Mouse (Mus musculus) MEL (cell line): ENCODE data around the gene Homez. TPM values are rescaled to one million over a fixed set of nuclear protein-coding genes. Genes with fewer than 3 reads are reported as not detected.
A peak's percentile ranks its signal among the peaks of the same experiment; 100 is the strongest.

Experiments used
- DNase-seq: peaks from one replicate; pipeline ENCODE4 v3.0.0; 2011; ENCODE audit warnings: low read depth, low spot score
- H3K27ac ChIP-seq: 2 replicates; pipeline ENCODE4 v1.5.1; 2012; ENCODE audit warnings: low read depth, mild to moderate bottlenecking, control low read depth, low read length, moderate library complexity; ENCODE audit not compliant: control insufficient read depth
- H3K27me3 ChIP-seq, 2 experiments: fragments of 150-350 bp in 1 of 2; sonication (generic) in 1 of 2; 2 replicates each; pipeline ENCODE4 v1.6.1; 2012; ENCODE audit warnings: low read length in 2 of 2, mild to moderate bottlenecking in 2 of 2, improper control_type of control experiment in 1 of 2, moderate library complexity in 1 of 2; ENCODE audit not compliant: insufficient read depth in 2 of 2, control insufficient read depth in 1 of 2
- H3K36me3 ChIP-seq, 2 experiments: 2 replicates each; pipeline ENCODE4 v1.6.1; 2012 to 2014; ENCODE audit warnings: low read length in 2 of 2, improper control_type of control experiment in 1 of 2, inconsistent platforms in 1 of 2, mild to moderate bottlenecking in 1 of 2; ENCODE audit not compliant: insufficient read depth in 2 of 2, control insufficient read depth in 1 of 2
- H3K4me1 ChIP-seq, 2 experiments: fragments of 150-350 bp in 1 of 2; sonication (generic) in 1 of 2; 2 replicates each; pipeline ENCODE4 v1.6.1; 2012; ENCODE audit warnings: low read length in 2 of 2, improper control_type of control experiment in 1 of 2, mild to moderate bottlenecking in 1 of 2; ENCODE audit not compliant: insufficient read depth in 2 of 2, control insufficient read depth in 1 of 2
- H3K4me3 ChIP-seq, 2 experiments: fragments of 150-350 bp in 1 of 2; sonication (generic) in 1 of 2; 2 replicates each; pipeline ENCODE4 v1.5.1; 2012; ENCODE audit warnings: low read depth in 2 of 2, low read length in 2 of 2, mild to moderate bottlenecking in 2 of 2, moderate library complexity in 2 of 2, control low read depth in 1 of 2, improper control_type of control experiment in 1 of 2; ENCODE audit not compliant: control insufficient read depth in 1 of 2, insufficient read depth in 1 of 2
- H3K79me2 ChIP-seq: 2 replicates; pipeline ENCODE4 v1.6.1; 2012; ENCODE audit warnings: mild to moderate bottlenecking, low read length, moderate library complexity; ENCODE audit not compliant: control insufficient read depth, poor library complexity, insufficient read depth
- H3K9ac ChIP-seq: 2 replicates; pipeline ENCODE4 v1.6.1; 2012; ENCODE audit warnings: low read depth, mild to moderate bottlenecking, control low read depth, low read length, moderate library complexity; ENCODE audit not compliant: control insufficient read depth, poor library complexity, severe bottlenecking
- H3K9me3 ChIP-seq: fragments of 150-350 bp; sonication (generic); replicated peaks from 2 replicates; pipeline ENCODE4 v1.6.1; 2012; ENCODE audit warnings: mild to moderate bottlenecking, low read length, improper control_type of control experiment, moderate library complexity; ENCODE audit not compliant: insufficient read depth
- CTCF ChIP-seq, 3 experiments: IDR thresholded peaks in 2 of 3; conservative IDR thresholded peaks in 1 of 3; 2 replicates each; pipeline ENCODE4 v1.5.1; 2011 to 2012; ENCODE audit warnings: low read length in 3 of 3, low read depth in 2 of 3, mild to moderate bottlenecking in 2 of 3, improper control_type of control experiment in 1 of 3, inconsistent platforms in 1 of 3, mixed read lengths in 1 of 3, moderate library complexity in 1 of 3; ENCODE audit not compliant: control insufficient read depth in 1 of 3, insufficient read depth in 1 of 3, poor library complexity in 1 of 3, severe bottlenecking in 1 of 3
- ELF1 ChIP-seq: IDR thresholded peaks from 2 replicates; pipeline ENCODE4 v1.6.1; 2014; ENCODE audit warnings: low read depth, mild to moderate bottlenecking, inconsistent platforms, low read length, improper control_type of control experiment, moderate library complexity
- GABPA ChIP-seq: IDR thresholded peaks from 2 replicates; pipeline ENCODE4 v1.6.1; 2012; ENCODE audit warnings: low read depth, mild to moderate bottlenecking, inconsistent platforms, low read length, improper control_type of control experiment, moderate library complexity
- KAT2A ChIP-seq: conservative IDR thresholded peaks from 2 replicates; pipeline ENCODE4 v1.6.1; 2012; ENCODE audit warnings: low read depth, low read length, improper control_type of control experiment, inconsistent platforms
- MAFK ChIP-seq: IDR thresholded peaks from 2 replicates; pipeline ENCODE4 v1.6.1; 2011; ENCODE audit warnings: low read depth, mild to moderate bottlenecking, low read length, improper control_type of control experiment, borderline replicate concordance
- MAZ ChIP-seq: IDR thresholded peaks from 2 replicates; pipeline ENCODE4 v1.6.1; 2012; ENCODE audit warnings: low read depth, mild to moderate bottlenecking, inconsistent platforms, low read length, improper control_type of control experiment
- MXI1 ChIP-seq: IDR thresholded peaks from 2 replicates; pipeline ENCODE4 v1.6.1; 2011; ENCODE audit warnings: mild to moderate bottlenecking, low read depth, low read length, improper control_type of control experiment
- MYB ChIP-seq: IDR thresholded peaks from 2 replicates; pipeline ENCODE4 v1.6.1; 2011; ENCODE audit warnings: mild to moderate bottlenecking, low read depth, low read length, improper control_type of control experiment
- MYC ChIP-seq: IDR thresholded peaks from 2 replicates; pipeline ENCODE4 v1.6.1; 2011; ENCODE audit warnings: low read depth, mild to moderate bottlenecking, low read length, improper control_type of control experiment, moderate library complexity
- NELFE ChIP-seq: IDR thresholded peaks from 2 replicates; pipeline ENCODE4 v1.6.1; 2011; ENCODE audit warnings: low read depth, low read length, improper control_type of control experiment
- POLR2A ChIP-seq, 2 experiments: IDR thresholded peaks; 2 replicates each; pipeline ENCODE4 v1.6.1; 2011 to 2012; ENCODE audit warnings: low read length in 2 of 2, mild to moderate bottlenecking in 2 of 2, control low read depth in 1 of 2, improper control_type of control experiment in 1 of 2, low read depth in 1 of 2, moderate library complexity in 1 of 2; ENCODE audit not compliant: control insufficient read depth in 1 of 2, insufficient read depth in 1 of 2, poor library complexity in 1 of 2
- POLR2AphosphoS5 ChIP-seq: IDR thresholded peaks from 2 replicates; pipeline ENCODE4 v1.6.1; 2012; ENCODE audit warnings: low read depth, borderline replicate concordance, mild to moderate bottlenecking, inconsistent platforms, low read length, moderate library complexity, mixed read lengths
- RAD21 ChIP-seq: IDR thresholded peaks from 2 replicates; pipeline ENCODE4 v1.6.1; 2011; ENCODE audit warnings: mild to moderate bottlenecking, low read depth, low read length, improper control_type of control experiment
- SIN3A ChIP-seq: IDR thresholded peaks from 2 replicates; pipeline ENCODE4 v1.6.1; 2012; ENCODE audit warnings: low read length, improper control_type of control experiment, inconsistent platforms
- TAL1 ChIP-seq: IDR thresholded peaks from 2 replicates; pipeline ENCODE4 v1.6.1; 2012; ENCODE audit warnings: mild to moderate bottlenecking, inconsistent platforms, low read length, moderate library complexity, mixed read lengths
- TBP ChIP-seq: IDR thresholded peaks from 2 replicates; pipeline ENCODE4 v1.8.0; 2011; ENCODE audit warnings: low read depth, low read length, improper control_type of control experiment
- UBTF ChIP-seq: IDR thresholded peaks from 2 replicates; pipeline ENCODE4 v1.6.1; 2012; ENCODE audit warnings: low read depth, mild to moderate bottlenecking, inconsistent platforms, low read length, improper control_type of control experiment, moderate library complexity, borderline replicate concordance; ENCODE audit not compliant: insufficient read depth
- USF1 ChIP-seq: IDR thresholded peaks from 2 replicates; pipeline ENCODE4 v1.6.1; 2014; ENCODE audit warnings: low read depth, mild to moderate bottlenecking, inconsistent platforms, low read length, improper control_type of control experiment, moderate library complexity
- ZC3H11A ChIP-seq: IDR thresholded peaks from 2 replicates; pipeline ENCODE4 v1.6.1; 2012; ENCODE audit warnings: low read depth, mild to moderate bottlenecking, inconsistent platforms, low read length, improper control_type of control experiment
- ZMIZ1 ChIP-seq: IDR thresholded peaks from 2 replicates; pipeline ENCODE4 v1.6.1; 2012; ENCODE audit warnings: low read depth, mild to moderate bottlenecking, inconsistent platforms, low read length, improper control_type of control experiment, moderate library complexity
- ZNF384 ChIP-seq: IDR thresholded peaks from 2 replicates; pipeline ENCODE4 v1.6.1; 2012; ENCODE audit warnings: low read depth, mild to moderate bottlenecking, inconsistent platforms, low read length, improper control_type of control experiment
- polyA plus RNA-seq, 2 experiments: library from polyadenylated mRNA; stranded (reverse) in 1 of 2; unstranded in 1 of 2; fragments of >175 nt in 1 of 2; fragments of >200 nt in 1 of 2; gene quantifications; 2 replicates each; pipeline versions ENCODE4 v1.2.1 to v1.2.4; 2012; ENCODE audit warnings: low replicate concordance in 2 of 2, low read depth in 1 of 2; ENCODE audit not compliant: insufficient read length in 2 of 2, insufficient read depth in 1 of 2, missing spikeins in 1 of 2
- total RNA-seq: library from RNA; depleted of rRNA; stranded (reverse); fragments of 300-350 nt; gene quantifications from 2 replicates; pipeline ENCODE4 v1.2.3, GENCODE M21; 2012

Homez gene
- total and polyA plus RNA-seq, 3 experiments, result 4.9 to 8.5 TPM; not detected in 1

- TF ChIP-seq MAFK (no peak), ZC3H11A (no peak), ZNF384 (no peak), MAZ (peak; percentile 99), TBP (peak; percentile 32; the same call in 1 of the 2 replicates), KAT2A (no peak; the same call in 1 of the 2 replicates), POLR2A (IDR thresholded peaks at IDR 0.05; ENCODE audit: control insufficient read depth in 1 of 2, insufficient read depth in 1 of 2, low read depth in 1 of 2, low read length in 2 of 2, poor library complexity in 1 of 2) (peak; percentile 53 to 88; a peak in 3 of 4 replicates)
- TF ChIP-seq, all 39 proteins: peak for 12
Measured at GRCm38 (mm10) chr14:54883154-54884021, 12.6 kb upstream of the Homez start, which contains the start of the genes Bcl2l2 and Gm20521 (continued).

GRCm38 (mm10) chr14:54877048-54877715, 6.4 kb upstream of the Homez start, which contains the start of gene Ppp1r3e:
Gene Ppp1r3e (minus strand): TSS chr14:54877550.
- no peaks in the 10 kb centered on the region for H3K27me3 ChIP-seq
- H3K9me3 ChIP-seq, result no peaks in the 10 kb centered on the region
- peak within 1 kb of the TSS; percentile 90 to 92 for H3K4me3 ChIP-seq
- no peak within 1 kb of the TSS for H3K27ac ChIP-seq
- peaks cover 2% of the 10 kb centered on the region; the same call in 1 of the 2 replicates for H3K79me2 ChIP-seq
- peak within 1 kb of the TSS; percentile 90 for H3K9ac ChIP-seq
- peaks cover 0 to 9% of the 10 kb centered on the region in 2 experiments; a peak in 1 of 4 replicates for H3K36me3 ChIP-seq
- peak; percentile 77 for DNase-seq
- H3K4me1 ChIP-seq, result peaks cover 3 to 14% of the 10 kb centered on the region in 2 experiments
- TF ChIP-seq MAZ (no peak), CTCF (IDR thresholded peaks at IDR 0.05 in 2 of 3, conservative IDR thresholded peaks at IDR 0.05 in 1 of 3; ENCODE audit: control insufficient read depth in 1 of 3, insufficient read depth in 1 of 3, low read depth in 2 of 3, low read length in 3 of 3, poor library complexity in 1 of 3, severe bottlenecking in 1 of 3) (0 out of 6 replicates have a peak, but pooled peaks of 1 of the 3 experiments have one; percentile 1), POLR2A (IDR thresholded peaks at IDR 0.05; ENCODE audit: control insufficient read depth in 1 of 2, insufficient read depth in 1 of 2, low read depth in 1 of 2, low read length in 2 of 2, poor library complexity in 1 of 2) (no peak), UBTF (0 out of 2 replicates have a peak, but pooled peaks have one; percentile 10), ELF1 (no peak), GABPA (no peak), MYC (no peak), SIN3A (no peak; the same call in 1 of the 2 replicates), TAL1 (no peak), ZNF384 (no peak), TBP (0 out of 2 replicates have a peak, but pooled peaks have one; percentile 6), ZMIZ1 (no peak), POLR2AphosphoS5 (no peak), MYB (no peak), USF1 (no peak), NELFE (no peak), RAD21 (no peak), MXI1 (no peak)
- TF ChIP-seq, all 39 proteins: peak for 3
